Mouse (Mus musculus) heart, embryonic 15.5 days (tissue): ENCODE measurements around the gene Sly. TPM values are rescaled to one million over a fixed set of nuclear protein-coding genes. Genes with fewer than 3 reads are reported as not detected.
"Not testable (repeated sequence)": the region's sequence is repeated elsewhere in the genome, so short reads cannot be mapped to it uniquely, and the experiment has no call there.

Source experiments
- ATAC-seq: fragments of 200-750 bp; cut with Nextera tagmentation; replicated peaks from 2 replicates; pipeline ENCODE4 v1.8.0; 2017; ENCODE audit warnings: low read depth, moderate TSS enrichment; ENCODE audit not compliant: insufficient number of reproducible peaks, insufficient read depth, low FRiP score
- H3K27ac ChIP-seq: fragments of 300-500 bp; sonication (generic); 2 replicates; pipeline ENCODE4 v1.5.1; 2015; ENCODE audit warnings: mild to moderate bottlenecking, inconsistent platforms
- H3K27me3 ChIP-seq: fragments of 300-500 bp; sonication (generic); 2 replicates; pipeline ENCODE4 v1.6.1; 2015; ENCODE audit warnings: inconsistent platforms
- H3K36me3 ChIP-seq: fragments of 300-500 bp; sonication (generic); 2 replicates; pipeline ENCODE4 v1.6.1; 2015; ENCODE audit warnings: mild to moderate bottlenecking, inconsistent platforms
- H3K4me1 ChIP-seq: fragments of 300-500 bp; sonication (generic); replicated peaks from 2 replicates; pipeline ENCODE4 v1.6.1; 2015; ENCODE audit warnings: inconsistent platforms
- H3K4me2 ChIP-seq: fragments of 300-500 bp; sonication (generic); 2 replicates; pipeline ENCODE4 v1.6.1; 2015; ENCODE audit warnings: inconsistent platforms, mild to moderate bottlenecking, moderate library complexity
- H3K4me3 ChIP-seq: fragments of 300-500 bp; sonication (generic); 2 replicates; pipeline ENCODE4 v1.5.1; 2015; ENCODE audit warnings: mild to moderate bottlenecking, inconsistent platforms
- H3K9ac ChIP-seq: fragments of 300-500 bp; sonication (generic); 2 replicates; pipeline ENCODE4 v1.6.1; 2015; ENCODE audit warnings: mild to moderate bottlenecking, inconsistent platforms
- H3K9me3 ChIP-seq: fragments of 300-500 bp; sonication (generic); replicated peaks from 2 replicates; pipeline ENCODE4 v1.6.1; 2016; ENCODE audit warnings: inconsistent platforms
- WGBS: fragments of 180-500 bp; shearing (Covaris S2); methylation state at CpG from one replicate; pipeline ENCODE4 v1.1.7; 2015; ENCODE audit warnings: mixed read lengths; 5-methylcytosine and 5-hydroxymethylcytosine counted together
- polyA plus RNA-seq: library from polyadenylated mRNA; unstranded; fragments of >200 nt; fragmentation: Nextera tagmentation; extraction: Ambion mirVana; gene quantifications from 2 replicates; pipeline ENCODE4 v1.2.1, GENCODE M21; 2015

Sly gene
- not detected in 2 replicates for polyA plus RNA-seq

DNA sequence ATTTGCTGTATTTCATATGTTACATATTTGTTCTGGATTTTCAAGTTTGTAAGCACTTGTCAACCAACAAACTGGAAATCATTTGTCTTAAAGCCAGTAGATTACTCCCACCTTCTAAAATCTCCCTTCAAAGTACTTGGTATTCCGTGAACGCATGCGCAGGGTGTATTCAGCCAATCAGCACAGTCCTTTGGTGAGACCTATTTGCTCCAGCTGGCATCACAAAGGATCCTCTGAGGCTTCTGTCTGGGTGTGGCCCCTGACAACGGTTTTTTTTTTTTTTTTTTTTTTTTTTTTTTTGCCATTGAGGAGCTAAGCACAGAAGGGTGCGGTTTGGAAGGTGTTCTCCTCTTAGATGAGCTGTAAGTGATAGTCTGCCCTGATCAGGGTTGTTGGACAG lies at the start of gene Sly:
Sly (plus strand) TSS at position 301 of the 400 bp plus-strand sequence.
- not testable (repeated sequence) for H3K4me2 ChIP-seq, ATAC-seq, H3K9ac ChIP-seq, H3K27ac ChIP-seq, H3K27me3 ChIP-seq, H3K4me3 ChIP-seq, H3K9me3 ChIP-seq, H3K4me1 ChIP-seq, H3K36me3 ChIP-seq
- WGBS, result no CpG with 5 or more reads among the region's 5 CpGs
